Mouse (Mus musculus): Measurements from ENCODE around the gene Pds5a.
"Not testable (repeated sequence)": the region's sequence is repeated elsewhere in the genome, so short reads cannot be mapped to it uniquely, and the experiment has no call there.

Gene Pds5a

DNA sequence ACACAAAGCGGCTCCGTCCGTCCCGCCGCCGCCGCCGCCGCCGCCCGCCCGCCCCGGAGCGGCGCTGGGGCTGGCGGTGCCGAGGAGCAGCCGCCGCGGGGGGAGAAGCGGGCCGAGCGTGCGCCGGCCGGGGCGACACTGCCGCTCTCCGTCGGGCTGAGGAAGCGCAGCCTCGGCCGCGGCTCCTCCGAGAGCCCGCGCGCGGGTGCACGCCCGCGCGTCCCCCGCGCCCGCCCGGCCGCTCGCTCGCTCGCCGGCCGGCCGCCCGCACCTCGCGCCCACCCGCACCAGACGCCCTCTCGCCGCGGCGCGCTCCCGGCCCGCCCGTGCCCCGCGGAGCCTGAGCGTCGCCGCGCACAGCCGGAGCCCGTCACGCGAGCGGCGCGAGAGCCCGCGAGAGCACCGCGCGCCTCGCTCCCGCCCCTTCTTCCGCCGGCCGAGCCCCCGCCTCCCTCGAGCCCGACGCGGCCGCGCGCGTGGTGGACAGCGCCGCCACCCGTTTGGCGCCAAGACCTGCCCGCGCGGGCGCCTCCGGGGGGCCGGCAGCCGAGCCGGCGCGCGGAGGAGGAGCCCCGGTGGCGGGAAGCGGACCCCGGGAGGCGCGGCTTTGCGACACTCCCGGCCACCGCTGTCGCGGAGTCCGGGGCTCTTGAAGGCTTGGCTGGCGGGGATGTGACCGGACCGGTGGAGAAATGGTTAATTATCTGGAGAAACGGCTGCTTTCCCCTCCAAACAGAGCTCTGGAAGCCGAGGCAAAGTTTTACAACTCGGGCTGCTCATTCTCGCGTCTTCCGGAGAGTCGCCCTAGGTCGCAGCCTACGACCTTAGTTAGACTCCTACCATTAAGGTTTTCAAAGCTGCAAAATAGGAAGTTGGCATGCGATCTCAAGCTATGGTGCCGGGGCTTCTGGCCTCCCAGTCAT lies at the start of gene Pds5a:
TSS of gene Pds5a (minus strand) at position 438 of the 923 bp plus-strand sequence.
- peak; percentile 47 for DNase-seq (ENCODE audit: low spot score)

DNA sequence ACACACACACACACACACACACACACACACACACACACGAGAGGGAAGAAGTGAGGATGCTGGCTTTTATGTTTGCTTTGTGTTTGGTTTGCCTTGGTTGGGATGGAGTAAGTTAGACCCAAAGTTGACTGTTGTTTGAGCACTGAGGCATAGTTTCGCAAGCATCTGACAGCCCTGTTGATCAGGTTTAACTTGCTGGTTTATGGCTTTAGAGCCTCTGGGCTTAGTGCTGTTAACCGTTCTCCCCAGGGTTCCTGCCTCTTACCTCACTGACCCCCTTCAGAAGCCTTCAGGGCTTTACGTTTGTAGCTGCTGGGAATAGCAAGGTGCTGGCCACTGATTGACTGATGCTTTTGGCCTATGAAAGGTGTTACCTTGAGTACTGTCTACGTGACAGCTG lies 48.8 kb upstream of the Pds5a start:
- no peak for DNase-seq (ENCODE audit: low spot score)

DNA sequence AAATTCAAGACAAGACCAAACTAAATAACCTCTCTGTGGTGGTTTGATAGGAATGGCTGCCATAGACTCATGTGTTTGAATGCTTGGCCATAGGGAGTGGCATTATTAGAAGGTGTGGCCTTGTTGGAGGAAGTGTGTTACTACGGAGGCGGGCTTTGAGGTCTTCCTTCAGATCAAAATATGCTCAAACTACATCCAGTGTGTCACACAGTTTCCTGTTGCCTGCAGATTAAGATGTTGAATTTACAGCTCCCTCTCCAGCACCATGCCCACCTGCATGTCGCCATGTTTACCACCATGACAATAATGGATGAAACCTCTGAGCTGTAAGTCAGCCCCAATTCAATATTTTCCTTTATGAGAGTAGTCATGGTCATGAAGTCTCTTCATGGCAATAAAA lies 41.3 kb upstream of the Pds5a start:
- DNase-seq (ENCODE audit: low spot score): no peak

DNA sequence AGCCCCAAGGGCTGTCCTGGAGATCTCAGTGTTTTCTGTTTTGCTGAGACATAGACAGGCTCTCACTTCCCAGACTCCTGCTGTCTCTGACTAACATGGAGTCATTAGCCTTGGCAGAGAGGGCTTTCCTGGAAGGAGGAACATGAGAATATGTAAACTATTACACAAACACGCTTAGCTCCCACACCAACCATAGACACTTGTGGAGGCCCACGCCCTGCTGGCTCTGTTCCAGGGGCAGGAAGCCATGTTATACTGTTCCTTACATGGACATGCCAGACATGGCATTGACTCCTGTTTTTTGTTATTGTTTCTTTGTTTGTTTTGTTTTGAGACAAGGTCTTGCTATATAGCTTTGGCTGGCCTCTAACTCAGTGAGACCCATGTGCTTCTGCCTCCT lies 37.5 kb upstream of the Pds5a start:
- DNase-seq (ENCODE audit: low spot score): no peak

DNA sequence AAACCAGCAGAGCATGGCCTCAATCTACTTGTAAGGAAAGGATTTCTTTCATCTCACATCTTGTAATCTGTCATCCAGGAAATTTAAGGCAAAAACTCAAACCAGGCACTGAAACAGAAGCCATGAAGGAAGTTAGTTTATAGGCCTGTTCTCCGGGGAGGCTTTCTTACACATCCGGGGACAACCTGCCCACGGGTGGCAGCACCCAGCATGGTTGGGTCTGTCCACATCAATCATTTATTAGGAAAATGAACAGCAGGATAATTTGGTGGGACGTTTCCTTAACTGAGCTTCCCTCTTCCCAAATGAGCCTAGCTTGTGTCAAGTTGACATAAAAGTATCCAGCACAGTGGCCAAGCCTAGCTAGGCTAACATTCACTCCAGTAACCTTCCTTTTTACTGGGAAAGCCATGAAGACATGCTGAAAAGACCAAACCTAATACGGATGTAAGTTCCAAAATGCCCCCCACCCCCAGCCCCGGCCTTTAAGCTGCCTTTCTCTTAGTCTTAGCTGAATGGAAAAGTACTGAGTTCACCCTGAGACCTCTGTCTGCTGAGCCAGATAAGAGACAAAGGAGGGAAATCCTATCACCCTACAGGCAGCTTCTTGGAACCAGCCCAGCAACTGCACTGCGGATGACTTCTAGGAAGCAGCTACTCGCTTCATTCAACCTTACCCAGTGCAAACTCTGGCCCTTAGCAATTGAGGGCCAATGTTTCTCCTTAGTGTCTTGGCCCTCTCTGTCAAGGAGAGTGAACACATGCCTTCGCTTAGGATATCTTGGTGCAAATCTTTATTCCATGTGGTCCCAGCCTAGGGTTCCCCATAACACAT lies 33.3 kb upstream of the Pds5a start:
- no peak for DNase-seq (ENCODE audit: low spot score)

DNA sequence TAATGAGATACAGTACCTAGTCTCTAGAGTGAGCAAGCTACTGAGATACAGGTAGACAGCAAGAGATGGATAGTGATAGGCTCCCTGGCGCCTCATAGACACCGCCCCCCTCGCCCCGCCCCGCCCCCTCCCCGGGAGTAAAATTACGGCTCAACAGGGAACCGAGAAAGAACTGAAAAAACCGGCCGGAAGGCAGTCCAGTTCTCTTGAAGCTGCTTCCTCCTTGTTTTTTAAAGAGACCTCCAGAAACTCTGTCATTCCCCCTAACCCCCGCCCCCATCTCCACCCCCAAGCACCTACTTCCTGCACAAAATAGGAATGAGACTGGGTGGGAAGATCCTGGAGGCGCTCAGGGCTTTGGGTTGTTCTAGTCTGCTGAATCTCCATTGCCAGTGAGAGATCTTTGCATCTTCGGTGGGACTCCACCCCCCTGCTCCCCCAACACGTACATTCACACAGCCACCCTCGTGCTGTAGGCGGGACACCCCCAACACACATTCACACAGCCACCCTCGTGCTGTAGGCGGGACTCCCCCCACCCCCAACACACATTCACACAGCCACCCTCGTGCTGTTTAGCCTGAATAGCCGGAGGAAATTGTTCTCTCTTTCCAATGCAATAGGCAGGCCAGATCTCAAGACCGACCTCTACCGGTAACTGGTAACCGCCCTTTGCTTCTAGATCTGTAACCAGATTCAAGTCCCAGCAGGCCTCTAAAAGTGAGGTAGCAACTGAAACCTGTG lies 26.4 kb upstream of the Pds5a start:
- peak; percentile 45 for DNase-seq (ENCODE audit: low spot score)

DNA sequence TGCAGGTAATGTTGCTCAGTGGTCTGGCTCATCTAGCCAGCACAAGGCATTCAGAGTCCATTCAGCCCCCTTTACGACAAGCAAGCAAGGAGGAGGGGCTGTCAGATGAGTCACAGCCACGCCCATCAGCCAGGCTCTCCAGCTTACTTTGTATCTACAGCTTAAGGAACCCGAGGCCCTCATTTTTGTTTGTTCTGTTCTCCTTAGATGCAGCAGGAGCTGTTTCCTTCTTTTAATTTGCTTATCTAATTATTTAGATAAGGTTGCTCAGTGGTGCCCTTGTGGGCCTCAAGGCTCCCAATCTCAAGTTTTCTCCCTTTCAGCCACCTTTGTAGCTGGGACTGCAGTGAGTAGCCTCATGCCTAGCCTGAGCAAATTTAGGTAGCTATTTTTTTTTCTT lies 20.3 kb upstream of the Pds5a start:
- no peak for DNase-seq (ENCODE audit: low spot score)

DNA sequence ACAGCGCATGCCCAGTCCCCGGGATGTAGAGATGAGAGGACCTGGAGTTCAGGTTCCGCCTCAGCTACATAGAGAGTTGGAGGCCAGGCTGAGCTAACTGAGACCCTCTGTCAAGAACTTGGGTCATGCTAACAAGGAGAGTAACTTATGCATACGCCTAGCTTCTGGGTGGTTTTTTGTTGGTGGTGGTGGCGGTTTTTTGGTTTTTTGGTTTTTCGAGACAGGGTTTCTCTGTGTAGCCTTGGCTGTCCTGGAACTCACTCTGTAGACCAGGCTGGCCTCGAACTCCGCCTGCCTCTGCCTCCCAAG lies 19.8 kb upstream of the Pds5a start:
- not testable (repeated sequence) for DNase-seq (ENCODE audit: low spot score)

DNA sequence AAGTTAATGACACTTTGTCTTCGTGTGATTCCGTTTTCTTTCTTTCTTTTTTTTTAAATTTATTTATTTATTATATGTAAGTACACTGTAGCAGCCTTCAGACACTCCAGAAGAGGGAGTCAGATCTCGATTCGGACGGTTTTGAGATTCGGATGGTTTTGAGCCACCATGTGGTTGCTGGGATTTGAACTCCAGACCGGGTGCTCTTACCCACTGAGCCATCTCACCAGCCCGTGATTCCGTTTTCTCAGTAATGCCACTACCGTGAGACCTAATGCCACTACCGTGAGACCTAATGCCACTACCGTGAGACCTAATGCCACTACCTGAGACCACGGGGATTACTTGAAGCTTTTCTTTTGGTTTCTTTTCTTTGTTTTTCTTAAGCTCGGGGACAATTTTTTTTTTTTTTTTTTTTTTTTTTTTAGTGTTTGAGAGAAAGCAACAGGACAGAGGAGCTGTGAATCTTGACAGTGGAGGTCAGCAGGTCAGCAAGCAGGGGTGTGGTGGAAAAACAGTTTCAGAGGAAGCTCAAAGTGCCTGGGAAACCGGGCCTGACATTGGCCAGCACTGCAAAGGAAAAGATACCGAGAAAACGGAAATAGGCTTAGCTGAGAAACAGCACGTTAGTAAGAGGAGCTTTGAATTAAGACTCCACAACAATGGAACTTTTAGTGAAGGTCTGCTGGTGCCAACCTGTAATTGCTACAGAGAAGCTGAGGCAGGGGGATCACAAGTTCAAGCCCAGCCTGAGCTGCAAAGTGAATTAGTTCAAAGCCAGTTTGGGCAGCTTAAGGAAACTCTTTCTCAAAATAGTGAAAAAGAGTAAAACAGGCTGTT lies 19.2 kb upstream of the Pds5a start:
- DNase-seq (ENCODE audit: low spot score): no peak

DNA sequence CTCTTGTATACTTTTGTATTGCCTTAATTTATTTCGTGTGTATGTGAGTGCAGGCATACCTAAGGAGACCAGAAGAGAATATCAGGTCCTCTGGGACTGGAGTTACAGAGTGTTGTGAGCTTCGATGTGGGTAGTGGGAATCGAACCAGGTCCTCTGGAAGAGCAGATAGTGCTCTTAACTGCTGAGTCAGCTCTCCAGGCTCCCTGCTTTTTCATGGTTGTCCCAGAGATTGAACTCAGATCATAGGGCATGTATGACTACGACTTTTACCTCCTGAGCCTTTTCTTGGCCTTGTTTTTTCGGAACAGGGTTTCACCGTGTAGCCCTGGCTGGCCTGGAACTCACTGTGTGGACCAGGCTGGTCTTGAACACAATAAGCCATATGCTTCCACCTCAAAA lies 17.0 kb upstream of the Pds5a start:
- DNase-seq (ENCODE audit: low spot score): no peak

DNA sequence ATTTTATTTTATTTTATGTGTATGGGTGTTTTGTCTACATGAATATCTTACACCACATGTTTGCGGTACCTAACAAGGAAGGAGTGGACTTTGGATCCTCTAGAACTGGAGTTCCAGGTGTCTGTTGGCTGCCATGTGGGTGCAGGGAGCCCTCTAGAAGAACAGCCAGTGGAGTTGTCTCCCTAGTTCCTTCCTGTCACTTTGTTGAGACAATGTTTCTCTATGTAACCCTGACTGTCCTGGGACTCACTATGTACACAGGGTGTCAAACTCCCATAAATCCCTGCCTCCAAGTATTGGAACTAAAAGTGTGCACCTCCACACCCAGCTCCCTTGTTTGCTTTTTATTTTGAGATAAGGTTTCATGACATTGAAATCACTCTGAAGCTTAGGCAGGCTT lies 13.4 kb upstream of the Pds5a start:
- no peak for DNase-seq (ENCODE audit: low spot score)

DNA sequence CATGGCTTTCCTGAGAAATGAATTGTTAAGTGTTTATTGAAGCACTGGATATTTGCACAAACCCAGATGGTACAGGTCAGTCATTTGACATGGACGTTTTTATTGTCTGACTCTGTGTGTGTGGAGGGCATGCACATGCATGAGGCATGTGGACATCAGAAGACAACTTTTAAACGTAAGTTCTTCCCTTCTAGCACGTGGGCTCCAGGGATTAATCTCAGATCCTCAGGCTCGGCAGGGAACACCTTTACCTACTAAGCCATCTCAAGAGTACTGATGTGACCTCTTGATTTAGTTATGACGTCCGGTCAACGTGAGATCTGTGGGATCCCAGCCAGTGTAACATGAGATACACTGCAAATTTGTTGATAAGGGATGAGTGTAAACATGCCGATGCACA lies 12.2 kb upstream of the Pds5a start:
- no peak for DNase-seq (ENCODE audit: low spot score)

DNA sequence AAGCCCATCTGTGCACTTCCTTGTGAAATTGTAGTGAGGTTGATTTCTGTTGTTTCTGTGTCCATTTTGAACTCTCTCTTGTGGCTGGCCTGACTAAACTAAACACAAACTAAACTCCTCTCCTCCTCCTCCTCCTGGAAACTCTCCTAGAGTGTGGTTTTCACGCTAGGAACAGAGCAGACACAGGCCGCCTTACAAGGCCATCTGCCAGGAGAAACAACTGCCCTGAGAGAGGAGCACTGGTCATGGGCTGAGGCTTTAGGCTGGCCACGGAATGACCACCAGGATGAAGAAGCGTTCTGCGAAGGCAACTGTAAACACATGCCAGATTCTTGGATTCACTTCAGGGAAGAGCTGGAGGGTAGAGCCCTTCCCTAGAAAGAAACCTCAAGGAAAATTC lies 8.9 kb upstream of the Pds5a start:
- DNase-seq (ENCODE audit: low spot score): no peak

DNA sequence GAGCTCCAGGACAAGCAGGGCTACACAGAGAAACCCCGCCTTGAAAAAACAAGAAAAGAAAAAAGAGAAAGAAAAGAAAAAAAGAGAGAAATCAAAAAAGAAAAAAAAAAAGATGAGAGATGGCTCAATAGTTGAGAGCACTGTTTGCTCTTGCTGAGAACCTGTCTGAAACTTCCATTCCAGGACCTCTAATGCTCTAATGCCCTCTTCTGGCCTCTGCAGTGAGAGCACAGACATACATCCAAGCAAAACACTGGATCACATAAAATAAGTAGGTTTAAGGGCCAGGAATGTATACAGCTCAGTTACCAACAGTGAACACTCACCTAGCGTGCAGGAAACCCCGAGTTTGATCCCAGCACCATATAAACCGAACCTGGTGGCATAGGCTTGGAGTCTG lies 8.1 kb upstream of the Pds5a start:
- no peak for DNase-seq (ENCODE audit: low spot score)

DNA sequence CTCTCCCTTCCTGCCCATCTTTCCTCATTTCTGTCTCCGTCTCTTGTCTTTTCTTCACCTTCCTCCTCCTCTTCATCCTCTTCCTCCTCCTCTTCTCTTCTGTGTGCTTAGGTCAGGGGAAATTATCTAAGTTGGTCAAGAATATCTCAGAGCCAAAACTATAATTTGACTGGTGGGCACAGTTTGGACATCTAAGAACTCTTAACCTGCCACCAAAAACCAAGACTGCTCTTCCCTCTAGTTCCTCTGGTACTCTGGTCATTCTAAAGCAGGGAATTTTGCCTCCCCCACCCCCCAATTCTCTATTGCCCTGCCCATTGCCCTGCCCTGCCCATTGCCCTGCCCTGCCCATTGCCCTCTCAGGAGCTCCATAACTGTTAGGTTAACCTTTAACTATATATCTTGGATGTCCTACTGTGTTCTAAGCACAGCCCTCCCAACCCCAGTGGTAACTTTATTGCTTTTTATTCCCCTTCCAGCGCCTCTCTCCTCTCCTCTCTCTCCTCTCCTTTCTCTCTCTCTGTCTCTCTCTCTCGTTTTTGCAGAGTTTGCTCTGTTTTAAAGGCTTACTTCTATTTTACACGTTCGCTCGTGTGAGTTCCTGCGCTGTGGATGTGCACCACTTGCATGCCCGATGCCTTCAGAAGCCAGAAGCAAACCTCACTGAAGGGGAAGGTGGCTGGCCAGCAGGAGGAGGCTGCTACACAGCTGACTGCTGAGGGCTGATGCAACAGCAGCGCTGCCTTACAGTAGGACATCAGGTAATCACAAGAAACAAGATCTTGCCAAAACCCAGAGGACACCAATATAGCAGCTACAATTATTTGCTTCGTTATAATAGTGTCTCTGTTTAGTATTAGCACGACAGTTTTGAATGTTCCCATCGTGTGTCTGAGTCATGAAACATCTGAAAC lies 6.9 kb upstream of the Pds5a start:
- DNase-seq (ENCODE audit: low spot score): no peak

DNA sequence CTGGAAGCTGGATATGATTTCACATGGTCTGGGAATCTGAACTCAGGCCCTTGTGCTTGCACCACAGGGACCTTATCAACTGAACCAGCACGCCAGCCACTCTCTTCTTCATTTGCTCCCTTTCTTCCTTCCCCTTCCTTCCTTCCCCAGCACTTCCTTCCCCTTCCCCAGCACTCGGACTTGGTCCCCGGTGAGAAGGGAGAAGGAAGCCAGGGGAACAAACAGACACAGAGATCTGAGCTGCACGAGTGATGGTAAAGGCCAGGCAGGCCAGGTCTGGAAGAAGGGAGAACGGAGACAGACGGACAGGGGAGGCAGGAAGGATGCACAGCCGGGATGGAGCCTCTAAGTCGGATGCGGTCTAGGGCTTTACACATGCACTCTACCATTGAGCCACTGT lies 5.2 kb upstream of the Pds5a start:
- DNase-seq (ENCODE audit: low spot score): no peak

DNA sequence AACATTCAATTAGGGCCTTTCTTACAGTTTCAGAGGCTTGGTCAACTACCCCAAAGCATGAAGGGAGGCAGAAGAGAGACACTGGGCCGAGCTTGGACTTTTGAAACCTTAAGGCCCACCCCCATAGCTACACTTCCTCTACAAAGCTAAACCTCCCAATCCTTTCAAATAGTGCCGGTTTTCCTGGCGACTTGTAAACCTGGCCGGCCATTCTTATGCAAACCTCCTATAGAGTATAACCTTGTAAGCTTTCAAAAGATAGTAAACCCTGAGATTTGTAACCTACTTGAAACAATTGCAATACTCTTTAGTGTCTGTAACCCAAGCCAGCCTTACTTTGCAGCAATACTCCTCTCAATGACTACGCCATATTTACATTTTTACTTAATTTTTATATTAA lies 2.0 kb upstream of the Pds5a start:
- no peak for DNase-seq (ENCODE audit: low spot score)

DNA sequence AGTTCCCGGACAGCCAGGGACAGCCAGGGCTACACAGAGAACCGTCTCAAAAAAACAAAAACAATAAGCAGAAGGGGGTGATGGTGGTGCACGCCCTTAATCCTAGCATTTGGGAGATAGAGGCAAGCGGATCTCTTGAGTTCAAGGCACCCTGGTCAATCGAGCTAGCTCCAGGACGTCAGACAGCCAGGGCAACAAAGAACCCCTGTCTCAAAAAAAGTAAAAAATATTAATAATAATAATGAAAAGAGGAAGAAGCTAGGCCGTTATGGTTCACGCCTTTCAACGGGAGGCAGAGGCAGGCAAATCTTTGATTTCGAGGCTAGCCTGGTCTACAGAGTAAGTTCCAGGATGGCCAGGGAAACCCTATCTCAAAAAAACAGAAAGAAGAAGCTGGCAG lies 1.1 kb upstream of the Pds5a start:
- no peak for DNase-seq (ENCODE audit: low spot score)

DNA sequence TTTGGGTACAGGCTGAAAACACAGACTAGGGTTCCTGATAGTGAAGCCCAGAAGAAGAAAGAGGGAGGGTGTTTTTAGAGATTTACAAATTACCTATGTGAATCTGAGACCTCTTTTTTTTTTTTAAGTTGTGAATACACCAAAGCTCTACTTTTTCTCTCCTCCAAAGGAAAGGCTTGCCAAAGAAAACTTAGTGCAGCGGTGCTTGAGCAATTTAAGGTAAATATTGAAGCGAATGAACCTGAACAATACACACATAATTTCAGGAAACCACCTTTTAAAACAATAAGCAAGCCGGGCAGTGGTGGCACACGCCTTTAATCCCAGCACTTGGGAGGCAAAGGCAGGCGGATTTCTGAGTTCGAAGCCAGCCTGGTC lies 675 bp upstream of the Pds5a start:
- no peak for DNase-seq (ENCODE audit: low spot score)

DNA sequence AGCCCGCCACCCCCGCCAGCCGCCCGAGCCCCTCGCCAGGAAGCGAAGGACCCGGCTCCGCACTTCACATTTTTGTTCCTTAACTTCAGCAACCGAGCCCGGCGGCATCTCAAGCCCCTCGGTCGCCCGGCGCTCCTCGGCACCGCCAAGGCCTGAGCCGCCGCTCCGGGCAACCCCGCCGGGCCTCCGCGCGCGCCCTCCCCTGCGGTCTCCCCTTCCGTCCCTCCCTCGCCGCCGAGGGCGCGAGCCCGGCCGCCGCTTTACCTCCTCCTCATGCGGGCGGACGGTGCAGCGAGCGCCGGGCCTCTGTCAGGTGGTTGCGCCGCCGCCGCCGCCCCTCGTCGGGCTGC lies 612 bp downstream of the Pds5a start:
- no peak for DNase-seq (ENCODE audit: low spot score)

All from layer of hippocampus, adult 9-10 months (tissue).